Mouse (Mus musculus) cerebellum, adult 9-11 months (tissue): ENCODE measurements around the gene Ndufaf5.
"Not testable (repeated sequence)": the region's sequence is repeated elsewhere in the genome, so short reads cannot be mapped to it uniquely, and the experiment has no call there.

ENCODE experiments used
- DNase-seq: peaks from one replicate; pipeline ENCODE4 v3.0.0; 2022

Ndufaf5 gene

GRCm38 (mm10) chr2:140170127-140170802 lies at the start of gene Ndufaf5, which contains the start of gene Esf1:
Gene Ndufaf5 (plus strand): TSS chr2:140170649.
Gene Esf1 (minus strand): TSS chr2:140170564.
- DNase-seq: peak; percentile 96

DNA sequence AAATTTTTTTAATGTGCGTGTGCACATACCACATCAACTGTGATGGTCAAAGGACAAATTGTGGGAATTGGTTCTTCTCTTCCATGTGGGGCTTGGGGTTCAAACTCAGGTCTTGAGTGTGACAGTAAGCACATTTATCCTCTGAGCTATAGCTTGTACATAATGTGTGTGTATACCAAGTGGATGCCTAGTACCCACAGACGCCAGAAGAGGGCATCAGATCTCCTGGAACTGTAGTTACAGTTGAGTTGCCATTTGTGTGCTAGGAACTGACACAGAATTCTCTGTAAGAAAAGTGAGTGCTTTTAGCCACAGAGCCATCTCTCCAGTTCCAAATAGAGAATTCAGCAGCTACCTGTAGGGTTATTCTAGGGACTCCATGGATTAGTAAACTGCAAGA lies 44.9 kb upstream of the Ndufaf5 start:
- DNase-seq: no peak

DNA sequence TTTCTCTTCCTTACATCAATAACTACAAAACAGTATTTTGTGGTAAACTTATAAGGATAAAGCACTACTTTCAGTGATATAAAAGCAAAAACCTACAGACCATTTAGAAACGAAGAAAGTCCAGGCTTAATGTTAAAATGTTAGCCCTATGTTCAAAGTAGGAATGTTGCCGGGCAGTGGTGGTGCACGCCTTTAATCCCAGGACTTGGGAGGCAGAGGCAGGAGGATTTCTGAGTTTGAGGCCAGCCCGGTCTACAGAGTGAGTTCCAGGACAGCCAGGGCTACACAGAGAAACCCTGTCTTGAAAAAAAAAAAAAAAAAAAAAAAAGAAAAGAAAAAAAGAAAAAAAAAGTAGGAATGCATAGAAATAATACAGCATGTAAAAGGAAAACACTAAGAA lies 18.7 kb upstream of the Ndufaf5 start, which contains the start of gene Gm17374:
Gene Gm17374 (plus strand): TSS at position 301 of the 400 bp plus-strand sequence.
- DNase-seq: not testable (repeated sequence)

- DNase-seq: no peak
Observed at GRCm38 (mm10) chr2:140159186-140159730, 11.2 kb upstream of the Ndufaf5 start.

DNA sequence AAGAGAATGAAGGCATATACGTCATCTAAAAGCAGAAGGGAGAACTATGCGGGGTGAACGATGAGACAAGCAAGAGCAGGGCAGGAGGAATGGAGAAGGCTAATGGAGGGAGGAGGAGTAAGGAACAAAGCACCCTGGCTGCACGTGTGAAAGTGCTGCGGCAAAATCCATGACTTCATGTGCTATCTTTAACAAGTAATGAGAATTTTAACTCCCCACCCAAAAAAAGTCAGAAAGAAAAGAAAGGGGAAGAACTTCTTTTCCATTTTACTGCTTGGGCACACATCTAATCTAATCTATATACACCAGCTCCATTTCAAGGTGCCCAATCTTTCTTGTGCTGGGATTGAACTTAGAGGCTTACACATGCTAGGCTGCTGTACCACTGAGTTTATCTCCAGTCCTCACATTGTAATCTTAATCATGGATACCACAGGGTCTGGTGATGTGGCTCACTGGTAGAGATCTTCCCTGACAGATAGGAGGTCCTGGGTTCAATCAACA lies 7.0 kb upstream of the Ndufaf5 start:
- no peak for DNase-seq

DNA sequence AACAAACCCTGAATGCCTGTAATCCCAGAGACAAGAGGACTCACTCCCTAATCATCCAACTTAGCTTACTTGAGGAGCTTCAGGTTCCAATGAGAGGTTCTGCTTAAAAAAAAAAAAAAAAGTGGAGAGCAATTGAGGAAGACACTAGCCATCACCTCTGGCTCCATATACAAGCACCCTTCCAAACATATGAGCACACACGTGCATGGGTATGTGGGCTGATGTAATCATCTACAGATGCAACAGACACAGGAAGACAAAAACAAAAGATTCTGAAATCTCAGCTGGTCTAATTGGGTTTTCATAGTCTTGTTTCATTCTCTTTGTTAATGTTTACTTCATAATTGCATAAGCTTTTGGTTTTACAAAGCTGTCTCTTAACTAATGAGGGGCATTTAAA lies 1.4 kb upstream of the Ndufaf5 start:
- DNase-seq: no peak

- DNase-seq: peak; percentile 7
Observed at GRCm38 (mm10) chr2:140170803-140171553, 529 bp downstream of the Ndufaf5 start.

DNA sequence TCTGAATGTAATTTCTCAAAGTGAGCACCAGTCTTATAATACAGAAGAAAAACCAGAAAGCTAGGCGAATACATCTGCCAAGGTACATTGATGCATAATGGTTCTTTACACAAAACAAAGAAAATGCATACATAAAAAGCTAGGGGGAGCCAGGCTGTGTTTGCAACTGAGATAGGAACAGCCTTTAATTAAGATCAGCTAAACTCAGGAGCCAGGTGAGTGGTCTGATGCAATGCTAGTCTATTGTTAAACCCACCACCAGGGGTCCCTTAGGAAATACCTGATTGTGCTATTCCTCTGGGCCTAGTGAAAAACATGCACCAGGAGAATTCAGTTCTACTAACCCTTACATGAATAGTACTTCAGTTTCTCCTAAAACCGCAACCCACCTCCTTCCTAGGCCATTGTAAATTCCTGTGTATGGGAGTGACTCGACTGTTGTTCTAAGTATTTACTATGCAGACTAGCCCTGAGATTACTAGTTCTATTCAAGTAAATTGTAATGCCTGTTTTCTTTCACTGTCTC lies 15.3 kb downstream of the Ndufaf5 start:
- DNase-seq: not testable (repeated sequence)

DNA sequence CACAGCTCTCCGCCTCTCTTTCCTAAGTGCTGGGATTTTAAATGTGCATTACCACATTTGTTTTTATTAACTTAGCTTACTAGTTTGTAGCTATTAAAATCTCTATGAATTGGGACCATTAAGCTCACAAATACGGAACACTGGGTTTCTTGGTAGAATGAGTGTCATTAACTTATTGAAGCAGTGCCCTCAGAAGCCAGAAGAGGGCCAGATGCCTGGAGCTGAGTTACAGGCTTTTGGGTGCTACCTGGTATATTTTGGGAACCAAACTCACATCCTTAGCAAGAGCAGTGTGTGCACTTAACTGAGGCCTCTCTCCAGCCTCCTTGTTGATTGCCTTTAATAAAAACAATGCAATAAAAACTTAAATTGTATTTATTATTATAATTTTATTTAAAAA lies 30.3 kb downstream of the Ndufaf5 start:
- no peak for DNase-seq

DNA sequence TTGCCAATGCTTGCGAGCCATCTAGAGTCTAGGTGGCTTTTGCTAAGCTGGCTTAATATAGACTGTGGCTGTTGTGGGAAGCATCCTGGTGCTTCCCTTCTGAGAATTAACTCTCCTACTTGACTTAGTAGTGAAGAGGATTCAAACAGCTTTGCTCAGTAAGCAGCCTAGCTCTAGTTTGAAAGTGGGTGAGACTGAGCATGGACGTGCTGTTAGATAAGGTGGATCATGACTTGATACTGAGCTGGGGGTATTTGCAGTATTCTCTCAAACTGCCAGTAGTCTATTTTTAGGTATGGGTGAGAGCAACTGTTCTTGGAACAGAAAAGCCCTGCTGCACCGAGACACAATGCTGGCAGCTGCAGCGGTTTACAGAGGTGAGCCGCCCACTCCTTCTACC lies 32.1 kb downstream of the Ndufaf5 start:
- DNase-seq: no peak

DNA sequence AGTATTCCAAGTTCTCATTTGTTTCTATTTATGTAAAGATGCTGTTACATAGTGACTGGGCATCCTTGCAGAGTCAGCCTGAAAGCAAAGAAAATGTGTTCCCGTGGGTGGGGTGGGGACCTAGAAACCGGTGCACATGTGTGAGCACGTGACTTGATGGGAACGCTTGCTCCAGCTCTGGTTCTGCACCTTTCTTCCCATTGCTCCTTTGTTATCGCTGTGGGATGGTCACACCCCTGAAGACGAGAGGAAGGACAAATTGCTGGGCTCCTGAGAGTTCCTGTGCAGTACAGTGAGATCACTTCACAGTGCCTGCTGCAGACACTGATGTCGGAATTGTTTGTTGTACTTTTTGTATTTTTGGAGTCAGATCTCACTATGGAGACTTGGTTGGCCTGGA lies 33.3 kb downstream of the Ndufaf5 start:
- no peak for DNase-seq

- DNase-seq: no peak
Observed at GRCm38 (mm10) chr2:140214519-140215027, 44.1 kb downstream of the Ndufaf5 start.

GRCm38 (mm10) chr2:140215415-140215814 lies 45.0 kb downstream of the Ndufaf5 start:
- no peak for DNase-seq

DNA sequence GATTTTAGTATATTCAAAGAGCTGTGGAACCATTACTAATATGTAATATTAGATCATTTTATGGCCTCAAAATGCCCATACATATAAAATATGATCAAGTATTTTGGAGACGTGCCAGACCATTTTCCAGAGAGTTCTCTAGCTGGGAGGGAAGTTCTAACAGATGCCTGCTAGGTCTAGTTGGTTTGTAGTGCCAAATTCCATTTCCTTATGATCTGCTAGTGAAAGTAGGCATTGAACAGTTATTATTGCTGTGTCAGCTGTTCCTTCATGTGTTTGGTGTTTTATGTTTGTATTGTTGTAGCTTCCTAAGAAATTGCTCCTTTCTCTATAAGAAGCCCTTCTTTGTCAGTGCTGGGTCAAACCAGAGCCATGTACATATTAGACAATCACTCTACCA lies 45.5 kb downstream of the Ndufaf5 start:
- no peak for DNase-seq

GRCm38 (mm10) chr2:140220325-140220724 lies 49.9 kb downstream of the Ndufaf5 start:
- no peak for DNase-seq

- DNase-seq: no peak
Observed at GRCm38 (mm10) chr2:140230295-140230694, 59.8 kb downstream of the Ndufaf5 start.

- no peak for DNase-seq
Observed at GRCm38 (mm10) chr2:140237245-140237644, 66.8 kb downstream of the Ndufaf5 start.

DNA sequence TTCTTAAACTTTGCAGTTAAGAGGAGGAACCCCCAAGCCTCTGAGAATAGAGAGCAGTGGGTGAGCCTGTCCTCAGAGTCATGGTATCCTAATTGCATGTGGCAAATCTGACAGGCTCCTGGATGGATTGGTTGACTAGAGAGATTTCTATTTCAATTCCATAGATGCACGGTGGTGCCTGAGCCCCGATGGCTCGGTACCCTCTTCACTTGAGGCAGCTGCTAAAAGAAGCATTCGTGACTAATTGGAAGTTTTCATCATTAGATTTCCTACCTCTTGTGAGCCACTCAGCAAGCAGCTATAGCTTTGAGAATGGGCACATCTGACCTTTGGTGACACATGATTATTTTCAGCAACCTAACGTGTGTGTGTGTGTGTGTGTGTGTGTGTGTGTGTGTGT lies 71.9 kb downstream of the Ndufaf5 start:
- DNase-seq: no peak

- DNase-seq: no peak
Observed at GRCm38 (mm10) chr2:140243105-140243504, 72.7 kb downstream of the Ndufaf5 start.
